Mouse (Mus musculus): ENCODE measurements around the gene Dync1h1. TPM values are rescaled to one million over a fixed set of nuclear protein-coding genes. Genes with fewer than 3 reads are reported as not detected.
"Not testable (repeated sequence)": the region's sequence is repeated elsewhere in the genome, so short reads cannot be mapped to it uniquely, and the experiment has no call there.

Dync1h1 gene
- polyA plus RNA-seq, 1 experiment, result 373 TPM

- H3K4me3 ChIP-seq (ENCODE audit: insufficient read depth, low read depth, low read length), result peak overlapping the region; percentile 95
- H3K27ac ChIP-seq (ENCODE audit: insufficient read depth, low read depth, low read length), result peak overlapping the region; percentile 27; the same call in 1 of the 2 replicates
- no peak for TF ChIP-seq CTCF (IDR thresholded peaks at IDR 0.05; ENCODE audit: insufficient read depth, low read depth, low read length)
- TF ChIP-seq POLR2A (IDR thresholded peaks at IDR 0.05; ENCODE audit: insufficient read depth, low read depth, low read length), result no peak
- no peaks in the 10 kb centered on the region; the same call in 1 of the 2 replicates for H3K4me1 ChIP-seq (ENCODE audit: control insufficient read depth, insufficient read depth, low read length)
- 33% methylated on average over 9 of the region's 9 CpGs for WGBS
Observed at GRCm38 (mm10) chr12:110696975-110697400, 95.7 kb downstream of the Dync1h1 start.

- Histone ChIP-seq H3K4me1 (ENCODE audit: control insufficient read depth, insufficient read depth, low read length) (no peaks in the 10 kb centered on the region; the same call in 1 of the 2 replicates), H3K27ac (ENCODE audit: insufficient read depth, low read depth, low read length) (no peak overlapping the region), H3K4me3 (ENCODE audit: insufficient read depth, low read depth, low read length) (no peak overlapping the region)
- 71% methylated on average over 5 of the region's 5 CpGs for WGBS
- TF ChIP-seq CTCF (IDR thresholded peaks at IDR 0.05; ENCODE audit: insufficient read depth, low read depth, low read length) (no peak), POLR2A (IDR thresholded peaks at IDR 0.05; ENCODE audit: insufficient read depth, low read depth, low read length) (no peak)
Observed at GRCm38 (mm10) chr12:110697457-110697856, 96.2 kb downstream of the Dync1h1 start.

- no peak for TF ChIP-seq POLR2A (IDR thresholded peaks at IDR 0.05; ENCODE audit: insufficient read depth, low read depth, low read length)
- no peak for TF ChIP-seq CTCF (IDR thresholded peaks at IDR 0.05; ENCODE audit: insufficient read depth, low read depth, low read length)
- Histone ChIP-seq H3K4me3 (ENCODE audit: insufficient read depth, low read depth, low read length) (no peak overlapping the region), H3K4me1 (ENCODE audit: control insufficient read depth, insufficient read depth, low read length) (peaks cover under 1% of the 10 kb centered on the region; the same call in 1 of the 2 replicates), H3K27ac (ENCODE audit: insufficient read depth, low read depth, low read length) (no peak overlapping the region)
- WGBS, result 92% methylated on average over 1 of the region's 1 CpGs
Observed at GRCm38 (mm10) chr12:110698080-110698479, 96.8 kb downstream of the Dync1h1 start.

- H3K27ac ChIP-seq (ENCODE audit: insufficient read depth, low read depth, low read length), result no peak overlapping the region
- TF ChIP-seq CTCF (IDR thresholded peaks at IDR 0.05; ENCODE audit: insufficient read depth, low read depth, low read length) (no peak), POLR2A (IDR thresholded peaks at IDR 0.05; ENCODE audit: insufficient read depth, low read depth, low read length) (no peak)
- H3K4me3 ChIP-seq (ENCODE audit: insufficient read depth, low read depth, low read length), result no peak overlapping the region
- 75% methylated on average over 15 of the region's 15 CpGs for WGBS
- H3K4me1 ChIP-seq (ENCODE audit: control insufficient read depth, insufficient read depth, low read length), result peaks cover 2% of the 10 kb centered on the region; the same call in 1 of the 2 replicates
Observed at GRCm38 (mm10) chr12:110698523-110699170, 97.4 kb downstream of the Dync1h1 start.

GRCm38 (mm10) chr12:110699171-110699547 lies 97.9 kb downstream of the Dync1h1 start:
- TF ChIP-seq CTCF (IDR thresholded peaks at IDR 0.05; ENCODE audit: insufficient read depth, low read depth, low read length) (no peak), POLR2A (IDR thresholded peaks at IDR 0.05; ENCODE audit: insufficient read depth, low read depth, low read length) (no peak)

GRCm38 (mm10) chr12:110700730-110701129 lies 99.5 kb downstream of the Dync1h1 start:
- Histone ChIP-seq H3K4me1 (ENCODE audit: control insufficient read depth, insufficient read depth, low read length) (peaks cover 2% of the 10 kb centered on the region; the same call in 1 of the 2 replicates), H3K4me3 (ENCODE audit: insufficient read depth, low read depth, low read length) (no peak overlapping the region), H3K27ac (ENCODE audit: insufficient read depth, low read depth, low read length) (no peak overlapping the region)
- no peak for TF ChIP-seq CTCF (IDR thresholded peaks at IDR 0.05; ENCODE audit: insufficient read depth, low read depth, low read length)
- no peak for TF ChIP-seq POLR2A (IDR thresholded peaks at IDR 0.05; ENCODE audit: insufficient read depth, low read depth, low read length)
- 73% methylated on average over 2 of the region's 2 CpGs for WGBS

More at GRCm38 (mm10) chr12:110699171-110699547, 97.9 kb downstream of the Dync1h1 start:
- Histone ChIP-seq H3K4me1 (ENCODE audit: control insufficient read depth, insufficient read depth, low read length) (peaks cover 2% of the 10 kb centered on the region; the same call in 1 of the 2 replicates), H3K4me3 (ENCODE audit: insufficient read depth, low read depth, low read length) (no peak overlapping the region), H3K27ac (ENCODE audit: insufficient read depth, low read depth, low read length) (no peak overlapping the region)
- 60% methylated on average over 2 of the region's 2 CpGs for WGBS

GRCm38 (mm10) chr12:110701363-110701762 lies 100.1 kb downstream of the Dync1h1 start:
- 25% methylated on average over 3 of the region's 3 CpGs for WGBS
- H3K4me1 ChIP-seq (ENCODE audit: control insufficient read depth, insufficient read depth, low read length); H3K4me3 ChIP-seq (ENCODE audit: insufficient read depth, low read depth, low read length); H3K27ac ChIP-seq (ENCODE audit: insufficient read depth, low read depth, low read length): not testable (repeated sequence)

- Histone ChIP-seq H3K4me3 (ENCODE audit: insufficient read depth, low read depth, low read length) (no peak within 1 kb of the TSS), H3K4me1 (ENCODE audit: control insufficient read depth, insufficient read depth, low read length) (peaks cover 11% of the 10 kb centered on the region), H3K27ac (ENCODE audit: insufficient read depth, low read depth, low read length) (no peak within 1 kb of the TSS)
- 51% methylated on average over 4 of the region's 4 CpGs for WGBS
- TF ChIP-seq CTCF (IDR thresholded peaks at IDR 0.05; ENCODE audit: insufficient read depth, low read depth, low read length) (no peak), POLR2A (IDR thresholded peaks at IDR 0.05; ENCODE audit: insufficient read depth, low read depth, low read length) (no peak)
Observed at GRCm38 (mm10) chr12:110702556-110702955, 101.3 kb downstream of the Dync1h1 start, which contains the start of gene Hsp90aa1. TSS of gene Hsp90aa1 (minus strand) at chr12:110702728.

- Histone ChIP-seq H3K4me1 (ENCODE audit: control insufficient read depth, insufficient read depth, low read length) (peaks cover 13% of the 10 kb centered on the region), H3K27ac (ENCODE audit: insufficient read depth, low read depth, low read length) (no peak overlapping the region), H3K4me3 (ENCODE audit: insufficient read depth, low read depth, low read length) (no peak overlapping the region)
- WGBS, result 33% methylated on average over 8 of the region's 8 CpGs
- peak; percentile 83 for TF ChIP-seq CTCF (IDR thresholded peaks at IDR 0.05; ENCODE audit: insufficient read depth, low read depth, low read length)
- TF ChIP-seq POLR2A (IDR thresholded peaks at IDR 0.05; ENCODE audit: insufficient read depth, low read depth, low read length), result no peak
Observed at GRCm38 (mm10) chr12:110703008-110703471, 101.8 kb downstream of the Dync1h1 start.
